Mouse (Mus musculus) heart, adult 11 months (tissue): ENCODE data around the gene Acin1.

Experiments
- DNase-seq: peaks from one replicate; pipeline ENCODE4 v3.0.0; 2022

The Acin1 gene

DNA sequence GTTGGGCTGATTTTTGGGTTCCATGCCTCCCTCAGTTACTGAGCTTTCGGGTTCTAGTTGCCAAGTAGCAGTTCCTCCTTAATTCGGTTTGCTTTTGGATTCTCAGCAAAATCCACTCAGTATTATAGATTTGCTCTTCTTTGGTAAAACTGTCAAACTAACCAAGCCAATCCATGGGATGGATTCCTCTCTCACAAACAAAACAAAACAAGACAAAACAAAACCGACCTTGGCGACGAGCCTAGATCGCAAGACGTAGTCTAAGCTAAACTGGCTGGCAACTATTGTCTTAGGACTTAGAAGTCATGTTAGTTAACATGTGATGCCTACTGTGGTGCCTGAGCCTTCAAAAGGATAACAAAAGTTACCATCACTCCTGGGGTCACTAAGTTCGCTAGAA lies 83.0 kb downstream of the Acin1 start:
- DNase-seq: no peak

DNA sequence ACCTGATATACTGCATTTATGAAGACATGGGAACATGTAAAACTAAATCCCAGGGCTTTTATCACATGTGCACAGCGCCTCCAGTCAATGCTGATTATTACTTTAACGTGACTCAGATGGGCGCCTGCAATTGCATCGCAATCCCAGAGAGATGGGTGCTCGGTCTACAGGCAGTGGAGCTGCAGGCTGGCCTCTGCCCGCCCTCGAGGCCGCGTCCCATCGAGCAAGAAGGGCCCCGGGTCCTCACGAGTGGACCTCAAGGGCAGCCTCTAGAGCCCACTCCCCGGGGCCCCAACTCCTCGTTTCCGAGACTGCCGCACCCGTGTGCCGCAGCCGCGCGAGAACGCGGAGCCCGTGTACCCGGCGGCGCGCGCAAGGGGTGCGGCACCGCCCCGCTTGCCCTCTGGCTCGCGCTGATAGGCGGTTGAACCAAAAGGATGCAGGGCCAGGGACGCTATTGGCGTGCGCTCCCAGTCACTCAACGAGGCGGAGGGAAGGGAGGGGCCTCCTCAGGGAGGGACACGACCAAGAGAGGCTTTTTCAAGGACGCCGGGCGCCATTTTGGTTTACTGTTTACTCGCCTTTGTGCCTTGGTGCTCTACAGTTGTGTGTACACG lies 83.6 kb downstream of the Acin1 start:
- peak; percentile 100 for DNase-seq

DNA sequence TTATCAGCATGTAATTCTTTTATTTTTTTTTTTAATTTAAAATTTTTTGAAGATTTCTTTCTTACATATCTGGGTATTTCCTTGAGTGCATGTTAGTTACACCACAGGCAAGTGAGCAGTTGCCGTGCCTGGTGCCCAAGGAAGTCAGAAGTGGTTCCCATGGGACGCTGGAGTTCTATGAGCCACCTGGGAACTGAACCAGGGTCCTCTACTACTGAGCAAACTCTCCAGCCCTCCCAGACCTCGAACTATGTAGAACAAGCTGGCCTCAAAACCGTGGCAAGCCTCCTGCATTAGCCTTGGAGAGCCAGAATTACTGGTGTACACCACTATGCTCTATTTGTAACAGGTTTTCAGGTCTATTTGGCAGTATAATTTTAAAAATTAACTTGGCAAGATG lies 84.1 kb downstream of the Acin1 start:
- DNase-seq: peak; percentile 90

DNA sequence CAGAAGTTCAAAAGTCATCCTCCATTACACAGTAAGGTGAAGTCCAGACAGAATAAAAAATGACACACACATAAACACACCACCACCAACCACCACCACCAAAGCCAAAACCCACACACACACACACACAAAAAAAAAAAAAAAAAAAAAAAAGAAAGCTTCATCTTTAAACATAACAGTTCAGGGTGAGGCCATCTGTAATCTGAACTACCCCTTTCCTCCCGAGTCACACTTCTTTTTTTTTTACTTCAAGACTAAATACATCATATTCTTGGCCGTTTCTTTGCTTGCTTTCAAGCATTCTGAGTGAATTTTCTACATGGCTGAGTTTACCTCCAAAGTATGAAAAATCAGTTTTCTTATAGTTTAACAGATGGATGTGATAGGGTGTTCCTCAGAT lies 85.1 kb downstream of the Acin1 start:
- DNase-seq: no peak

DNA sequence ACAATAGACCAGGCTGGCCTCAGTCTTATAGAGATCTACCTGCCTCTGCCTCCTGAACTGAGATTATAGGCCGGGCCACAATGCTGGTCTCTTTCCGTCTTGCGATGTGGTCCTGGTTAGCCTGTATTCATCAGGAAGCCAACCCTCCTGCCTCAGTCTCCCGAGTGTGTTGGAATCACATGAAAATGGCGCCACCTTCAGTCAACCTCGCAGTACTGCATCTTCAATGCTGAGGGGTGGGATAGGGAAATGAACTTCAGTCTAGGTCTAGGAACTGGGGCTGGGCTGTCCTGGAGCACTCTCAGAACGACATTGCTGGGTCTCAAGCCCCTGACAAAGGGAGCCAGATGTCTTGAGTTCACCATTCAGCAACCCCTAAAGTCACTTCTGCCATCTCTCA lies 89.6 kb downstream of the Acin1 start:
- peak; percentile 84 for DNase-seq

DNA sequence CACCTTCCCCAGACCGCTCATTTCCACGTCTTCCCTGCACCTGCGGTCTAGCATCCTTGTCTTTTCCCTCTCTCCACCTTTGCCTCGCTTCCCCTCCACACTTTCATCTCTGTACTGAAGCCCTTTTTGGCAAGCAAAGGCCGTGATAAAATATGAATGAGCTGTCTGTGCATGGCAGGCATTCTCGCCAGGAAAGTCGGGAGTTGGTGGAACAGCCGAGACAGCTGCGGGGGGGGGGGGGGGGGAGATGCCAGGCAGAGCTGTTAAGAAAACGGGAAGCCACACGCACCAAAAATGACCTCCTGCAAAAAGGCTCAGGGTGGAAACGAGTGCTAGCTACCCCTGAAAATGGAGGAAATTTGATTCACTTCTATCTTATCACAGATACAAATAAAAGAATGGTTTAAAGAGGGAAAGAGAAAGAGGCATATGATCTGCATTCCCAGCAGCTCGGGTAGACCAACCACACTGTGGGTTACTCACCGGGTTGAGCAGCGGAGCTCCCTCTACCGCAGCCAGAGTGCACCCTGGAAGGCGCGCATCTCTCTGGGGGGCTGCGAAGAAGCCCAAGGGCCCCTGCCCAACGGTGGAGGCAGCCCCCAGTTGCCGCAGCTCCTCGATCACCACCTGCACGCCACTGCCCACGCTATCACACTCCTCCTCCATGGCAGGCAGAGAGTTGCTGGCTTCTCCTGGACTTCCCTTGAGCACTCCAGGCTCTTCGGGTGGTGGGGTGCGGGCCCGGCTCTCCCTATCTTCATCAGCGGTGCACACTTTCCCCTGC lies 91.9 kb downstream of the Acin1 start:
- no peak for DNase-seq

DNA sequence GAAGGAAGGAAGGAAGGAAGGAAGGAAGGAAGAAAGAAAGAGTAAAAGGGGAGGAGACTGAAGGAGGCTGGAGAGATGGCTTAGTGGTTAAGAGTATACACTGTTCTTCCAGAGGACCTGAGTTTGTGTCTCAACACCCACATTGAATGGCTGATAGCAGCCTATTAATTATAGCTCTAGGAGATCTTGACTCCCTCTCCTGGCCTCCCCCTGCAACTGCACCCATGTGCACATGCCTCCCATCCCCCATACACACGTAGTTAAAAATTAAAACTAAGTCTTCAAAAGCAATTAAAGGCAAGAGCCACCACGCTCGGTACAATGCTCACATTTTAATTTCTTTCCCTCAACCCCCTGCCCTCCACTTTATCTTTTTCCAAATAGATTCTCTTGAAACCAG lies 92.7 kb downstream of the Acin1 start:
- DNase-seq: no peak

DNA sequence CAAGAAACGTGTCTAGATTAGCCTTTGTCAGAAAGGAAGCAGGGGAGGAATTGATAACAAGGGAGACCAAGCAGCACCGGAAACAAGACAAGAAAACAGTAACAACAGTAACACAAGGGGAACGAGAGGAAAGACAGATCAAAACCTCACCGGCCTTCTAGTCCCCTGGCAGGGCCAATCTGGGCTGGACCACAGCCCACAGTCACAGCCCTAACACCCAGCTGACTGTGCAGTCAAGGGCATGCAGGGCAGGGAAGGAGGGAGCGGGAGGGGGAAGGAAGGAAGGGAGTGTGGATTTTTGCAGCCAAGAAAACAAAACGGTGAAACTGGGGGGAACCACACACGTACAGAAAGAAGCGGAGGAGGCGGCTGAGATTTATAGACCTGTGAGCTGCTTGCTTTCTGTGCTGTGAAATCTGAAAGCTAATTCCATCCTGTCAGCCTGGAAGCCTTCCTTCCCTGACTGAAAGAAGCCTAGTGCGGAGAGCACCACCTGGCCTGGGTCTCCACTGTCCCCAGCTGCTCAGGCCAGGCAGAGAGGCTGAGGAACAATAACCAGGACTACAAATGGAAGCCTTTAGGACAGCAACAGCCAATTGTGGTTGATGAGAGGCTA lies 94.3 kb downstream of the Acin1 start:
- DNase-seq: peak; percentile 96
